Mouse (Mus musculus) splenic B cell, adult 2 months (primary cell): ENCODE measurements at regions not wholly inside any gene's neighbourhood (a gene's known extent, or its start where the extent isn't known, plus 50 kb on each side); places are given as distances from the start of the nearest gene placed in this dataset.

ENCODE experiments used
- DNase-seq: peaks from one replicate; pipeline ENCODE4 v3.0.0-alpha.2; 2011; ENCODE audit warnings: low read depth, low spot score
- H3K27me3 ChIP-seq: 2 replicates; pipeline ENCODE4 v1.6.1; 2012; ENCODE audit warnings: mild to moderate bottlenecking, low read length, moderate library complexity, mixed read lengths; ENCODE audit not compliant: control insufficient read depth, poor library complexity, insufficient read depth, severe bottlenecking
- H3K36me3 ChIP-seq: 2 replicates; pipeline ENCODE4 v1.6.1; 2012; ENCODE audit warnings: mild to moderate bottlenecking, low read length, moderate library complexity, mixed read lengths; ENCODE audit not compliant: control insufficient read depth, poor library complexity, insufficient read depth, severe bottlenecking

GRCm38 (mm10) chr1:52397460-52397859, 103.0 kb downstream of the Nab1 start:
- no peaks in the 10 kb centered on the region for H3K27me3 ChIP-seq
- H3K36me3 ChIP-seq = no peaks in the 10 kb centered on the region
- peak; percentile 33 for DNase-seq

- Histone ChIP-seq H3K36me3 (no peaks in the 10 kb centered on the region), H3K27me3 (no peaks in the 10 kb centered on the region)
- DNase-seq = peak; percentile 15
Observed at GRCm38 (mm10) chr1:52392933-52393332, 107.5 kb downstream of the Nab1 start.

- Histone ChIP-seq H3K27me3 (no peaks in the 10 kb centered on the region), H3K36me3 (no peaks in the 10 kb centered on the region)
- no peak for DNase-seq
Observed at GRCm38 (mm10) chr1:52388836-52389235, 111.6 kb downstream of the Nab1 start.

- H3K27me3 ChIP-seq = no peaks in the 10 kb centered on the region
- no peaks in the 10 kb centered on the region for H3K36me3 ChIP-seq
- DNase-seq = peak; percentile 19
Observed at GRCm38 (mm10) chr1:52388118-52388517, 112.4 kb downstream of the Nab1 start.

- H3K36me3 ChIP-seq = no peaks in the 10 kb centered on the region
- peak; percentile 33 for DNase-seq
Observed at GRCm38 (mm10) chr1:52387062-52387461, 113.4 kb downstream of the Nab1 start.

GRCm38 (mm10) chr1:52375320-52375719, 125.2 kb downstream of the Nab1 start:
- no peaks in the 10 kb centered on the region for H3K36me3 ChIP-seq
- DNase-seq = no peak
- no peaks in the 10 kb centered on the region for H3K27me3 ChIP-seq

More at GRCm38 (mm10) chr1:52387062-52387461, 113.4 kb downstream of the Nab1 start:
- H3K27me3 ChIP-seq = no peaks in the 10 kb centered on the region

GRCm38 (mm10) chr1:52374666-52375065, 125.8 kb downstream of the Nab1 start:
- no peak for DNase-seq
- Histone ChIP-seq H3K36me3 (no peaks in the 10 kb centered on the region), H3K27me3 (no peaks in the 10 kb centered on the region)

- no peaks in the 10 kb centered on the region for H3K27me3 ChIP-seq
- DNase-seq = no peak
- no peaks in the 10 kb centered on the region for H3K36me3 ChIP-seq
Observed at GRCm38 (mm10) chr1:52373817-52374216, 126.7 kb downstream of the Nab1 start.

GRCm38 (mm10) chr1:52366386-52366785, 133.4 kb upstream of the Gls start:
- no peaks in the 10 kb centered on the region for H3K27me3 ChIP-seq
- H3K36me3 ChIP-seq = no peaks in the 10 kb centered on the region
- DNase-seq = no peak

GRCm38 (mm10) chr1:52363625-52364024, 130.6 kb upstream of the Gls start:
- H3K36me3 ChIP-seq = no peaks in the 10 kb centered on the region
- no peak for DNase-seq
- H3K27me3 ChIP-seq = no peaks in the 10 kb centered on the region

- H3K36me3 ChIP-seq = no peaks in the 10 kb centered on the region
- no peaks in the 10 kb centered on the region for H3K27me3 ChIP-seq
- no peak for DNase-seq
Observed at GRCm38 (mm10) chr1:52362976-52363375, 129.9 kb upstream of the Gls start.

GRCm38 (mm10) chr1:52354041-52354582, 121.1 kb upstream of the Gls start:
- DNase-seq = no peak
- no peaks in the 10 kb centered on the region for H3K36me3 ChIP-seq

GRCm38 (mm10) chr1:52342127-52342526, 109.1 kb upstream of the Gls start:
- Histone ChIP-seq H3K36me3 (no peaks in the 10 kb centered on the region), H3K27me3 (no peaks in the 10 kb centered on the region)
- DNase-seq = no peak

More at GRCm38 (mm10) chr1:52354041-52354582, 121.1 kb upstream of the Gls start:
- no peaks in the 10 kb centered on the region for H3K27me3 ChIP-seq

GRCm38 (mm10) chr1:52338704-52339103, 105.7 kb upstream of the Gls start:
- no peak for DNase-seq
- H3K36me3 ChIP-seq = no peaks in the 10 kb centered on the region
- H3K27me3 ChIP-seq = no peaks in the 10 kb centered on the region

- H3K27me3 ChIP-seq = no peaks in the 10 kb centered on the region
- no peaks in the 10 kb centered on the region for H3K36me3 ChIP-seq
- no peak for DNase-seq
Observed at GRCm38 (mm10) chr1:52338243-52338642, 105.2 kb upstream of the Gls start.

GRCm38 (mm10) chr1:52336696-52337095, 103.7 kb upstream of the Gls start:
- no peak for DNase-seq
- Histone ChIP-seq H3K36me3 (no peaks in the 10 kb centered on the region), H3K27me3 (no peaks in the 10 kb centered on the region)
